Mouse (Mus musculus): ENCODE measurements around the gene Ptprr.

GRCm38 (mm10) chr10:115976345-115976744, 41.7 kb upstream of the Ptprr start:
- TF ChIP-seq CTCF (IDR thresholded peaks at IDR 0.05) (no peak), EP300 (IDR thresholded peaks at IDR 0.05) (no peak)
